Mouse (Mus musculus): ENCODE data around the gene Zfp14. TPM values are rescaled to one million over a fixed set of nuclear protein-coding genes. Genes with fewer than 3 reads are reported as not detected.

Zfp14 gene
- polyA plus RNA-seq, 2 experiments, result 4.9 to 7.3 TPM

DNA sequence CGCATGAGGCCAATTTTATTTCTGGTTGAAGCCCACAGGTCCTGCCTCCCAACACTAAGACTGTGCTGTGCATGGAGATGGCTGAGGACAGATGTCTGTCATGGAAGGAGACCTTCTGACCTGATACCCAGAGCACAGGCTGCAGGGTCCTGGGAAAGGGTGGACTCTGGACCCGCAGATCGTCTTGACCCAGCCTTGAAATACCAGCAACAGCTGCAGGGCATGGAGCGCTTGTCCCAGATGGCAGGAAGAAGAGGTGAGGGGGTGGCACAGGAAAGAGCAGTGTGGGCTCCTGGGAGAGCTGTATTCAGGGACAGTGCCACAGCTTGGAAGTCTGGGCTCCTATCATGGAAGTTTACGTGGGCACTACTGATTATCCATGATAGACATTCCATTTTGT is 63.6 kb downstream of the Zfp14 start:
- Histone ChIP-seq H3K4me2 (replicated peaks; ENCODE audit: low read depth, low read length, severe bottlenecking) (no peak overlapping the region), H3K27me3 (ENCODE audit: control insufficient read depth, insufficient read depth, low read length) (no peaks in the 10 kb centered on the region), H3K27ac (replicated peaks; ENCODE audit: low read depth, low read length) (no peak overlapping the region), H3K4me3 (replicated peaks; ENCODE audit: low read length) (no peak overlapping the region), H3K4me1 (ENCODE audit: control insufficient read depth, insufficient read depth, low read length) (peaks cover 2% of the 10 kb centered on the region; the same call in 1 of the 2 replicates), H3K9me3 (ENCODE audit: control insufficient read depth, low read length) (no peaks in the 10 kb centered on the region), H3K9ac (ENCODE audit: low read depth, low read length, severe bottlenecking) (no peak overlapping the region), H3K36me3 (ENCODE audit: control insufficient read depth, insufficient read depth, low read length) (peaks cover 55% of the 10 kb centered on the region)
- TF ChIP-seq POLR2A (IDR thresholded peaks at IDR 0.05; ENCODE audit: borderline replicate concordance, extremely low read depth, insufficient read depth, insufficient read length), result no peak
- DNase-seq (ENCODE audit: low spot score) (no peak), ATAC-seq (ENCODE audit: low FRiP score, low read depth) (no peak)
- 90% methylated on average over 5 of the region's 5 CpGs for WGBS

Small RNAs within 50 kb of the gene (microRNA-seq; reads per million reads assigned to microRNA genes)
- gene Gm23368, result not detected

Other genes with a start within 250 kb of the Zfp14 start
- gene Zfp790, start 235.3 kb downstream of the Zfp14 start, polyA plus RNA-seq (2012; rRNA removed), result 5.9 and 8.0 TPM in 2 replicates
- gene Zfp790, start 235.3 kb downstream of the Zfp14 start, polyA plus RNA-seq (2014; fragmentation: Nextera tagmentation; extraction: Ambion mirVana), result 13.8 and 16.6 TPM in 2 replicates
- 2.9 and 3.7 TPM in 2 replicates for gene Zfp940, start 197.7 kb downstream of the Zfp14 start, polyA plus RNA-seq (2012; rRNA removed)
- 6.1 and 6.2 TPM in 2 replicates for gene Zfp940, start 197.7 kb downstream of the Zfp14 start, polyA plus RNA-seq (2014; fragmentation: Nextera tagmentation; extraction: Ambion mirVana)
- gene Zfp420, start 191.4 kb downstream of the Zfp14 start, polyA plus RNA-seq (2012; rRNA removed), result 11.8 and 13.2 TPM in 2 replicates
- gene Zfp420, start 191.4 kb downstream of the Zfp14 start, polyA plus RNA-seq (2014; fragmentation: Nextera tagmentation; extraction: Ambion mirVana), result 8.0 and 9.0 TPM in 2 replicates
- gene Zfp27, start 144.8 kb downstream of the Zfp14 start, polyA plus RNA-seq (2012; rRNA removed), result 10.1 and 11.9 TPM in 2 replicates
- 13.6 and 14.4 TPM in 2 replicates for gene Zfp27, start 144.8 kb downstream of the Zfp14 start, polyA plus RNA-seq (2014; fragmentation: Nextera tagmentation; extraction: Ambion mirVana)
- 13.8 and 13.9 TPM in 2 replicates for gene Zfp383, start 143.2 kb downstream of the Zfp14 start, polyA plus RNA-seq (2012; rRNA removed)
- gene Zfp383, start 143.2 kb downstream of the Zfp14 start, polyA plus RNA-seq (2014; fragmentation: Nextera tagmentation; extraction: Ambion mirVana), result 9.5 and 10.5 TPM in 2 replicates
- gene Zfp74, start 97.3 kb downstream of the Zfp14 start, polyA plus RNA-seq (2012; rRNA removed), result 8.1 and 11.0 TPM in 2 replicates
- 10.5 and 13.7 TPM in 2 replicates for gene Zfp74, start 97.3 kb downstream of the Zfp14 start, polyA plus RNA-seq (2014; fragmentation: Nextera tagmentation; extraction: Ambion mirVana)
- 23.8 and 25.4 TPM in 2 replicates for gene Zfp568, start 67.4 kb downstream of the Zfp14 start, polyA plus RNA-seq (2012; rRNA removed)
- 26.2 and 26.8 TPM in 2 replicates for gene Zfp568, start 67.4 kb downstream of the Zfp14 start, polyA plus RNA-seq (2014; fragmentation: Nextera tagmentation; extraction: Ambion mirVana)
- gene Zfp82, start 21.5 kb upstream of the Zfp14 start, polyA plus RNA-seq (2012; rRNA removed), result 3.3 and 3.7 TPM in 2 replicates
- gene Zfp82, start 21.5 kb upstream of the Zfp14 start, polyA plus RNA-seq (2014; fragmentation: Nextera tagmentation; extraction: Ambion mirVana), result 6.8 and 7.7 TPM in 2 replicates
- 1.1 and 1.2 TPM in 2 replicates for gene Gm26920, start 39.0 kb upstream of the Zfp14 start, polyA plus RNA-seq (2012; rRNA removed)
- gene Gm26920, start 39.0 kb upstream of the Zfp14 start, polyA plus RNA-seq (2014; fragmentation: Nextera tagmentation; extraction: Ambion mirVana), result 3.5 and 3.6 TPM in 2 replicates
- gene Zfp566, start 39.1 kb upstream of the Zfp14 start, polyA plus RNA-seq (2012; rRNA removed), result 8.0 and 9.3 TPM in 2 replicates
- 11.0 and 13.2 TPM in 2 replicates for gene Zfp566, start 39.1 kb upstream of the Zfp14 start, polyA plus RNA-seq (2014; fragmentation: Nextera tagmentation; extraction: Ambion mirVana)
- 53.3 and 63.7 TPM in 2 replicates for gene Zfp260, start 43.4 kb upstream of the Zfp14 start, polyA plus RNA-seq (2012; rRNA removed)
- 140 and 159 TPM in 2 replicates for gene Zfp260, start 43.4 kb upstream of the Zfp14 start, polyA plus RNA-seq (2014; fragmentation: Nextera tagmentation; extraction: Ambion mirVana)
- gene Zfp382, start 70.6 kb upstream of the Zfp14 start, polyA plus RNA-seq (2012; rRNA removed), result 5.8 TPM in 2 replicates
- gene Zfp382, start 70.6 kb upstream of the Zfp14 start, polyA plus RNA-seq (2014; fragmentation: Nextera tagmentation; extraction: Ambion mirVana), result 5.0 and 5.9 TPM in 2 replicates
- 66.8 and 93.4 TPM in 2 replicates for gene Zfp146, start 118.4 kb upstream of the Zfp14 start, polyA plus RNA-seq (2012; rRNA removed)
- 19.9 and 20.3 TPM in 2 replicates for gene Zfp146, start 118.4 kb upstream of the Zfp14 start, polyA plus RNA-seq (2014; fragmentation: Nextera tagmentation; extraction: Ambion mirVana)
- gene Cox7a1, start 132.8 kb upstream of the Zfp14 start, polyA plus RNA-seq (2012; rRNA removed), result 1.5 and 2.7 TPM in 2 replicates
- gene Cox7a1, start 132.8 kb upstream of the Zfp14 start, polyA plus RNA-seq (2014; fragmentation: Nextera tagmentation; extraction: Ambion mirVana), result 3.3 and 4.5 TPM in 2 replicates
- 392 and 597 TPM in 2 replicates for gene Capns1, start 147.4 kb upstream of the Zfp14 start, polyA plus RNA-seq (2012; rRNA removed)
- gene Capns1, start 147.4 kb upstream of the Zfp14 start, polyA plus RNA-seq (2014; fragmentation: Nextera tagmentation; extraction: Ambion mirVana), result 116 and 117 TPM in 2 replicates
- gene Polr2i, start 180.6 kb upstream of the Zfp14 start, polyA plus RNA-seq (2012; rRNA removed), result 227 and 250 TPM in 2 replicates
- gene Polr2i, start 180.6 kb upstream of the Zfp14 start, polyA plus RNA-seq (2014; fragmentation: Nextera tagmentation; extraction: Ambion mirVana), result 180 and 186 TPM in 2 replicates
- 78.9 and 90.3 TPM in 2 replicates for gene Tbcb, start 180.9 kb upstream of the Zfp14 start, polyA plus RNA-seq (2012; rRNA removed)
- gene Tbcb, start 180.9 kb upstream of the Zfp14 start, polyA plus RNA-seq (2014; fragmentation: Nextera tagmentation; extraction: Ambion mirVana), result 168 and 185 TPM in 2 replicates
- 0.24 and 0.42 TPM in 2 replicates for gene Ovol3, start 184.3 kb upstream of the Zfp14 start, polyA plus RNA-seq (2012; rRNA removed)
- gene Ovol3, start 184.3 kb upstream of the Zfp14 start, polyA plus RNA-seq (2014; fragmentation: Nextera tagmentation; extraction: Ambion mirVana), result 0.29 and 0.72 TPM in 2 replicates
- gene Thap8, start 228.7 kb upstream of the Zfp14 start, polyA plus RNA-seq (2012; rRNA removed), result 0.10 and 0.23 TPM in 2 replicates
- 0.15 TPM in 1 of 2 replicates, not detected in the other for gene Thap8, start 228.7 kb upstream of the Zfp14 start, polyA plus RNA-seq (2014; fragmentation: Nextera tagmentation; extraction: Ambion mirVana)
- 22.9 and 26.4 TPM in 2 replicates for gene Wdr62, start 229.0 kb upstream of the Zfp14 start, polyA plus RNA-seq (2012; rRNA removed)
- gene Wdr62, start 229.0 kb upstream of the Zfp14 start, polyA plus RNA-seq (2014; fragmentation: Nextera tagmentation; extraction: Ambion mirVana), result 7.8 and 8.8 TPM in 2 replicates
- 106 and 122 TPM in 2 replicates for gene Clip3, start 240.3 kb upstream of the Zfp14 start, polyA plus RNA-seq (2012; rRNA removed)
- gene Clip3, start 240.3 kb upstream of the Zfp14 start, polyA plus RNA-seq (2014; fragmentation: Nextera tagmentation; extraction: Ambion mirVana), result 55.1 and 56.7 TPM in 2 replicates

All from limb, embryonic 14.5 days (tissue).